Mouse (Mus musculus) liver, embryonic 11.5 days (tissue): ENCODE measurements at regions not wholly inside any gene's neighbourhood (a gene's known extent, or its start where the extent isn't known, plus 50 kb on each side); places are given as distances from the start of the nearest gene placed in this dataset.

ENCODE experiments used
- ATAC-seq: fragments of 200-750 bp; cut with Nextera tagmentation; replicated peaks from 2 replicates; pipeline ENCODE4 v1.8.0; 2017; ENCODE audit warnings: moderate number of reproducible peaks, mild to moderate bottlenecking, moderate TSS enrichment, moderate library complexity; ENCODE audit not compliant: low FRiP score
- DNase-seq: peaks from one replicate; pipeline ENCODE4 v3.0.0-alpha.2; 2017; ENCODE audit warnings: low spot score
- H3K27ac ChIP-seq: fragments of 300-500 bp; sonication (generic); 2 replicates; pipeline ENCODE4 v1.5.1; 2014; ENCODE audit warnings: mild to moderate bottlenecking, low read depth, low read length, control low read depth
- H3K27me3 ChIP-seq: fragments of 300-500 bp; sonication (generic); replicated peaks from 2 replicates; pipeline ENCODE4 v1.6.1; 2014; ENCODE audit warnings: low read length, mixed read lengths; ENCODE audit not compliant: control insufficient read depth, insufficient read depth
- H3K36me3 ChIP-seq: fragments of 300-500 bp; sonication (generic); 2 replicates; pipeline ENCODE4 v1.6.1; 2014; ENCODE audit warnings: mild to moderate bottlenecking, low read length, moderate library complexity, mixed read lengths; ENCODE audit not compliant: control insufficient read depth, insufficient read depth
- H3K4me1 ChIP-seq: fragments of 300-500 bp; sonication (generic); replicated peaks from 2 replicates; pipeline ENCODE4 v1.6.1; 2014; ENCODE audit warnings: low read length, mixed read lengths; ENCODE audit not compliant: control insufficient read depth, insufficient read depth
- H3K4me2 ChIP-seq: fragments of 300-500 bp; sonication (generic); 2 replicates; pipeline ENCODE4 v1.6.1; 2014; ENCODE audit warnings: mild to moderate bottlenecking, control low read depth, moderate library complexity
- H3K4me3 ChIP-seq: fragments of 300-500 bp; sonication (generic); 2 replicates; pipeline ENCODE4 v1.5.1; 2014; ENCODE audit warnings: low read depth, low read length, control low read depth
- H3K9ac ChIP-seq: fragments of 300-500 bp; sonication (generic); 2 replicates; pipeline ENCODE4 v1.6.1; 2014; ENCODE audit warnings: low read depth, low read length, control low read depth
- H3K9me3 ChIP-seq: fragments of 300-500 bp; sonication (generic); 2 replicates; pipeline ENCODE4 v1.6.1; 2016; ENCODE audit warnings: low read length, inconsistent platforms, mixed read lengths; ENCODE audit not compliant: control insufficient read depth
- WGBS: fragments of 180-500 bp; shearing (Covaris S2); extraction: QIAGEN DNeasy Blood & Tissue Kit; methylation state at CpG from one replicate; pipeline ENCODE4 v1.1.7; 2014; 5-methylcytosine and 5-hydroxymethylcytosine counted together

GRCm38 (mm10) chr7:111420698-111421097 is 337.9 kb upstream of the Eif4g2 start:
- WGBS = 79% methylated on average over 3 of the region's 3 CpGs
- Histone ChIP-seq H3K36me3 (no peaks in the 10 kb centered on the region), H3K4me1 (no peaks in the 10 kb centered on the region), H3K4me3 (no peak overlapping the region), H3K9me3 (no peaks in the 10 kb centered on the region), H3K9ac (no peak overlapping the region), H3K4me2 (no peak overlapping the region), H3K27me3 (no peaks in the 10 kb centered on the region), H3K27ac (no peak overlapping the region)
- DNase-seq (no peak), ATAC-seq (no peak)

GRCm38 (mm10) chr7:111417735-111418134 is 334.9 kb upstream of the Eif4g2 start:
- Histone ChIP-seq H3K4me1 (no peaks in the 10 kb centered on the region), H3K4me2 (no peak overlapping the region), H3K9ac (no peak overlapping the region), H3K4me3 (no peak overlapping the region), H3K27me3 (no peaks in the 10 kb centered on the region), H3K27ac (no peak overlapping the region), H3K9me3 (no peaks in the 10 kb centered on the region), H3K36me3 (no peaks in the 10 kb centered on the region)
- DNase-seq (no peak), ATAC-seq (no peak)
- WGBS = 40% methylated on average over 3 of the region's 3 CpGs

GRCm38 (mm10) chr7:111416061-111416460 is 333.2 kb upstream of the Eif4g2 start:
- ATAC-seq = no peak

GRCm38 (mm10) chr7:111413745-111414144 is 330.9 kb upstream of the Eif4g2 start:
- 54% methylated on average over 4 of the region's 4 CpGs for WGBS
- Histone ChIP-seq H3K4me2 (no peak overlapping the region), H3K4me3 (no peak overlapping the region), H3K4me1 (no peaks in the 10 kb centered on the region), H3K27ac (no peak overlapping the region), H3K36me3 (no peaks in the 10 kb centered on the region), H3K9me3 (no peaks in the 10 kb centered on the region), H3K27me3 (no peaks in the 10 kb centered on the region), H3K9ac (no peak overlapping the region)
- ATAC-seq = no peak
- no peak for DNase-seq

More at GRCm38 (mm10) chr7:111416061-111416460, 333.2 kb upstream of the Eif4g2 start:
- Histone ChIP-seq H3K9me3 (no peaks in the 10 kb centered on the region), H3K27ac (no peak overlapping the region), H3K4me2 (no peak overlapping the region), H3K36me3 (no peaks in the 10 kb centered on the region), H3K4me3 (no peak overlapping the region), H3K4me1 (no peaks in the 10 kb centered on the region), H3K27me3 (no peaks in the 10 kb centered on the region), H3K9ac (no peak overlapping the region)
- DNase-seq = no peak
- 74% methylated on average over 6 of the region's 6 CpGs for WGBS

GRCm38 (mm10) chr7:111412957-111413356 is 330.1 kb upstream of the Eif4g2 start:
- DNase-seq (no peak), ATAC-seq (no peak)
- Histone ChIP-seq H3K36me3 (no peaks in the 10 kb centered on the region), H3K4me3 (no peak overlapping the region), H3K9me3 (no peaks in the 10 kb centered on the region), H3K4me1 (no peaks in the 10 kb centered on the region), H3K4me2 (no peak overlapping the region), H3K27me3 (no peaks in the 10 kb centered on the region), H3K9ac (no peak overlapping the region), H3K27ac (no peak overlapping the region)
- 84% methylated on average over 2 of the region's 2 CpGs for WGBS

- H3K36me3 ChIP-seq = no peaks in the 10 kb centered on the region
- 92% methylated on average over 5 of the region's 5 CpGs for WGBS
These were observed 328.6 kb upstream of the Eif4g2 start for GRCm38 (mm10) chr7:111411386-111411960.

GRCm38 (mm10) chr7:111395972-111396371 is 313.1 kb upstream of the Eif4g2 start:
- H3K4me3 ChIP-seq = no peak overlapping the region
- no peaks in the 10 kb centered on the region for H3K36me3 ChIP-seq
- H3K9me3 ChIP-seq = no peaks in the 10 kb centered on the region
- no peak overlapping the region for H3K4me2 ChIP-seq
- H3K27me3 ChIP-seq = no peaks in the 10 kb centered on the region
- ATAC-seq = no peak
- no peak overlapping the region for H3K9ac ChIP-seq
- WGBS = 77% methylated on average over 2 of the region's 2 CpGs
- no peaks in the 10 kb centered on the region for H3K4me1 ChIP-seq
- no peak overlapping the region for H3K27ac ChIP-seq
- DNase-seq = no peak

More at GRCm38 (mm10) chr7:111411386-111411960, 328.6 kb upstream of the Eif4g2 start:
- H3K9me3 ChIP-seq = no peaks in the 10 kb centered on the region
- no peaks in the 10 kb centered on the region for H3K27me3 ChIP-seq
- H3K9ac ChIP-seq = no peak overlapping the region
- no peak overlapping the region for H3K27ac ChIP-seq
- DNase-seq = no peak
- no peak for ATAC-seq
- H3K4me3 ChIP-seq = no peak overlapping the region
- H3K4me2 ChIP-seq = no peak overlapping the region
- H3K4me1 ChIP-seq = no peaks in the 10 kb centered on the region

GRCm38 (mm10) chr7:111395111-111395510 is 312.3 kb upstream of the Eif4g2 start:
- H3K27me3 ChIP-seq = no peaks in the 10 kb centered on the region
- DNase-seq = no peak
- ATAC-seq = no peak
- H3K4me2 ChIP-seq = no peak overlapping the region
- H3K9me3 ChIP-seq = no peaks in the 10 kb centered on the region
- WGBS = 83% methylated on average over 6 of the region's 6 CpGs
- H3K9ac ChIP-seq = no peak overlapping the region
- no peaks in the 10 kb centered on the region for H3K36me3 ChIP-seq
- H3K4me3 ChIP-seq = no peak overlapping the region
- no peaks in the 10 kb centered on the region for H3K4me1 ChIP-seq
- no peak overlapping the region for H3K27ac ChIP-seq

GRCm38 (mm10) chr7:111393846-111394245 is 311.0 kb upstream of the Eif4g2 start:
- Histone ChIP-seq H3K9ac (no peak overlapping the region), H3K4me2 (no peak overlapping the region), H3K27ac (no peak overlapping the region), H3K4me1 (no peaks in the 10 kb centered on the region), H3K27me3 (no peaks in the 10 kb centered on the region), H3K36me3 (no peaks in the 10 kb centered on the region), H3K9me3 (no peaks in the 10 kb centered on the region), H3K4me3 (no peak overlapping the region)
- no peak for ATAC-seq
- DNase-seq = no peak
